Mouse (Mus musculus) limb, embryonic 10.5 days (tissue): ENCODE data around the gene Gm5136. TPM values are rescaled to one million over a fixed set of nuclear protein-coding genes. Genes with fewer than 3 reads are reported as not detected.

Experiments
- DNase-seq: peaks from one replicate; pipeline ENCODE4 v3.0.0-alpha.2; 2017; ENCODE audit warnings: low spot score
- H3K27ac ChIP-seq: fragments of 300-500 bp; sonication (generic); 2 replicates; pipeline ENCODE4 v1.5.1; 2016; ENCODE audit warnings: mild to moderate bottlenecking
- H3K27me3 ChIP-seq: fragments of 300-500 bp; sonication (generic); 2 replicates; pipeline ENCODE4 v1.6.1; 2016; ENCODE audit warnings: low read depth, mild to moderate bottlenecking; ENCODE audit not compliant: poor library complexity, severe bottlenecking
- H3K36me3 ChIP-seq: fragments of 300-500 bp; sonication (generic); 2 replicates; pipeline ENCODE4 v1.6.1; 2016; ENCODE audit warnings: mild to moderate bottlenecking, moderate library complexity
- H3K4me1 ChIP-seq: fragments of 300-500 bp; sonication (generic); 2 replicates; pipeline ENCODE4 v1.6.1; 2016
- H3K4me3 ChIP-seq: fragments of 300-500 bp; sonication (generic); 2 replicates; pipeline ENCODE4 v1.5.1; 2016; ENCODE audit warnings: mild to moderate bottlenecking, moderate library complexity
- H3K9me3 ChIP-seq: fragments of 300-500 bp; sonication (generic); replicated peaks from 2 replicates; pipeline ENCODE4 v1.6.1; 2016; ENCODE audit warnings: mild to moderate bottlenecking
- WGBS: fragments of 180-500 bp; shearing (Covaris S2); methylation state at CpG from one replicate; pipeline ENCODE4 v1.1.7; 2016; 5-methylcytosine and 5-hydroxymethylcytosine counted together
- polyA plus RNA-seq: library from polyadenylated mRNA; unstranded; fragments of >200 nt; fragmentation: Nextera tagmentation; extraction: Ambion mirVana; gene quantifications from 2 replicates; pipeline ENCODE4 v1.2.1, GENCODE M21; 2016

Gm5136 gene
- polyA plus RNA-seq, 1 experiment from 2014 or later = not detected

DNA sequence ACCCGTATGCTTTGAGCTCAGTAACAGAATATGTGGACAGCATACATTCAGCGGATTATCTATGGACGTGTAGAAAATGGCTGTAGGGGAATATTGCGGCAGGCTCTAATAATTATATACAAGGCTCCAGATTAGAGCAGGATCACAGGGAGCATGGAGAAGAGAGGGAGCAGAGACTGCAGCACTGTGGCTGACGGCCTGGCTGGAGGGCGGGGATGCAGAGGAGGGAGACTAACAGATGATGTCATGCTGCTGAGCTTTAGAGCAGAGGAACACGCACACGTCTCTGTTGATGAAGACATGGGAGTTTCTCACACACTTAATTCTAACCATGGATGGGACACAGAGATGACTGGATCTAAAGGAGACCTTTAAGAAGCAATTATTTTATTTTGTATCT lies 22.9 kb downstream of the Gm5136 start:
- H3K4me1 ChIP-seq = no peaks in the 10 kb centered on the region
- DNase-seq = no peak
- no peaks in the 10 kb centered on the region for H3K36me3 ChIP-seq
- H3K27me3 ChIP-seq = no peaks in the 10 kb centered on the region
- H3K4me3 ChIP-seq = no peak overlapping the region
- 90% methylated on average over 8 of the region's 8 CpGs for WGBS
- no peak overlapping the region for H3K27ac ChIP-seq
- no peaks in the 10 kb centered on the region for H3K9me3 ChIP-seq

DNA sequence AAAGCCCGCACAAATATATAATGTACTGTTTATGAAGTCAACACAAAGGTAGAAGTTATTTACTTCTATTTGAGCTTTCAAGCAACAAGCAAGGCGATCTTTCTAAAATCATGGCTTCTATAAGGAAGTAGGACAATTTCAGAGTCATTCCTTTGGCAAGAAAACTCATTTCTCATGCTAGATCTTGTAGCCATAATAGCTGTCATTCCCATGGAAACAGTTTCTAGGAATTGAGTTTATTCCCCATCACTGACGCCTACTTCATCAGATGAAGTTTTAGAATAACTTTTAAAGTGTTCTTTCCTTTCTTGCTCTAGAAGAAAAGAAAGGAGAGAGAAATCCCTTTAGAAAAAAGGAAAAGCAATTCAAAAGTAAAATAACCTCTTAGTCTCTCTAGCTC lies 31.0 kb downstream of the Gm5136 start:
- no peaks in the 10 kb centered on the region for H3K9me3 ChIP-seq
- H3K4me1 ChIP-seq = no peaks in the 10 kb centered on the region
- WGBS = 87% methylated on average over 3 of the region's 3 CpGs
- no peak overlapping the region for H3K4me3 ChIP-seq
- no peaks in the 10 kb centered on the region for H3K27me3 ChIP-seq
- DNase-seq = no peak
- H3K27ac ChIP-seq = no peak overlapping the region
- no peaks in the 10 kb centered on the region for H3K36me3 ChIP-seq

DNA sequence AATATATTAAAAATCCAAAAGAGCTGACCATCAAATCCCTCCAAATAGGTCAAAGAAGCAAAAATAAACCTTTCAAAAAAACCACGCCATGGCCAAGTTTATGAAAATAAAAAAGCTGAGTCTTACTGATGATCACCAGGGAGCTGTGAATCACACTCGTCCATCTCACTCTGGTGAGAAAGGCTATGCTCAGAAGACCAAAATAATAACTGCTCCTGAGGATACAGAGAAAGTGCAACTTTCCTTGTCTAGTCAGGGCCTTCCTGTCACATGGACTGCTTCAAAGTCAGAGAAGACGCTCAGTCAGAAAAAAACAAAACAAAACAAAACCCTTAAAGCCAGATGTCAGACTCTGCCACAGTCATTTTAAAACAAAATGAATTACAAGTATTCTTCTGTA lies 39.7 kb downstream of the Gm5136 start:
- DNase-seq = no peak
- Histone ChIP-seq H3K4me3 (no peak overlapping the region), H3K4me1 (no peaks in the 10 kb centered on the region), H3K9me3 (no peaks in the 10 kb centered on the region), H3K27me3 (no peaks in the 10 kb centered on the region), H3K27ac (no peak overlapping the region), H3K36me3 (no peaks in the 10 kb centered on the region)
- WGBS = 82% methylated on average over 3 of the region's 3 CpGs

DNA sequence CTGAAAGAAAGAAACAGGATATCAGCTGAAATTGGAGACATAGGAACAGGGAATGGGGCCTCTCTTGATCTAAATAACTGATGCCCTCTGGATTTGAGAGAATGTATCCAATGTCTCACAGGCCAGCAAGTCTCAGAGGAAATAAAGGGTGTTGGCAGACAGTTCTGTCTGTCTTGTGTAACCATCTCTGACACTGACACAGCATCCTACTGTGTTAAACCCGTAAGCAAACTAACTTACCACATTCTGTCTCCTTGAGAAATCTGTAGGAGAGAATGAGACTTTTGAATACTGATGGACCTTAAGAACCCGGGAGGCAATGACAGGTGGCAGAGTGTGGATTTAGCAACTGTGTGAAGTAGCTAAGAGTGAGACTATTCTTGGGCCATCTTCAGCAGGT lies 41.7 kb downstream of the Gm5136 start:
- Histone ChIP-seq H3K9me3 (no peaks in the 10 kb centered on the region), H3K4me3 (no peak overlapping the region), H3K36me3 (no peaks in the 10 kb centered on the region), H3K27ac (no peak overlapping the region), H3K27me3 (no peaks in the 10 kb centered on the region), H3K4me1 (no peaks in the 10 kb centered on the region)
- 84% methylated on average over 2 of the region's 2 CpGs for WGBS
- DNase-seq = no peak

DNA sequence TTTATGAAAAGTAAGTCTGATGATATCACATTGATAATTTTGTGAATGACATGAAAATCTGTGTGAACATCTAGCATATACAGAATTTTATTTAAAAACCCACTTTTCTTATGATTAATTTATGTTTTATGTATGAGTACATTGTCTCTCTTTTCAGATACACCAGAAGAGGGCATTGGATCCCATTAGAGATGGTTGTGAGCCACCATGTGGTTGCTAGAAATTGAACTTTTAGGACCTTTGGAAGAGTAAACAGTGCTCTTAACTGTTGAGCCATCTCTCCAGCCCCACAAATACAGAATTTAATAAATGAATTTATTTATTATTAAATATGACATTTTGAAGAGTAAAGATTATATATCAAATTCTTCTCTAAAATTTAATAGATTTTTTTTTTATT lies 42.3 kb downstream of the Gm5136 start:
- no peak for DNase-seq
- Histone ChIP-seq H3K4me1 (no peaks in the 10 kb centered on the region), H3K9me3 (no peaks in the 10 kb centered on the region), H3K27ac (no peak overlapping the region), H3K27me3 (no peaks in the 10 kb centered on the region), H3K36me3 (no peaks in the 10 kb centered on the region), H3K4me3 (no peak overlapping the region)

DNA sequence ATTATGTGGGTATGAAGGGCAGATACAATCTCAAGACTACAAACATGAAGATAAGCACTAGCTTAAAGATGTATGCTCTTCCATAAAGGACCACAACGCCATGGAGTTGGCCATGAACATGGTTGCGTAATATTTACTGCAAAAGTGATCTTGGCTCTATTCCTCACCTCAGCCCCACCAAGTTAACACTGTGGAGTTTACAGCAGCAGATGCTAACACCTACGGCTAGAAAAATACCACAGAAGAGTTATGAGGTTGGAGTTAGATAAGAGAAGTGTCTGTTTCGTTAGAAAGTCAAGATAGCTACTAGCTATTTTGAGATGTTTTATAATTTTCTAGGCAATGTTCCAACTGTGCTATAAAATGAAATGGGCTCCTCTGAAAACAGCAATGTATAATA lies 43.1 kb downstream of the Gm5136 start:
- no peak overlapping the region for H3K4me3 ChIP-seq
- WGBS = 91% methylated on average over 4 of the region's 4 CpGs
- no peak overlapping the region for H3K27ac ChIP-seq
- H3K27me3 ChIP-seq = no peaks in the 10 kb centered on the region
- DNase-seq = no peak
- H3K4me1 ChIP-seq = no peaks in the 10 kb centered on the region
- H3K9me3 ChIP-seq = no peaks in the 10 kb centered on the region
- H3K36me3 ChIP-seq = no peaks in the 10 kb centered on the region

DNA sequence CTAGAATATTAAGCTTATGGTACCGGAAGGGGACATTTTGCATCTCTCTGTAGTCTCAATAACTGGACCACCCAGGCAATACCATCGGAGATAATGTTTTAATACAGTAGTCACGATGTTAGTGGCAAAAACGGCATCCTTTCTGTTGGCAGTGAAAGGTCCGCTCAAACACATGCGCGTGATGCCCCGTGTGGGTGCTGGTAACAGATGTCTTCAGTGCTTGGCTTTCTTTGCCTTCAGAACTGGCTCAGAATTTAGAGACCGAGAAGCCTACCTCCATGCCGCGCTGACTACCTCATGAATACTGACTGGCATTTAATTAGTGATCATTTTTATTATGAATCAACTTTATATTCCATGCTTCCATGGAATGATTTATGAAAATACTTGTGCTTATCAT lies 44.9 kb downstream of the Gm5136 start:
- WGBS = 93% methylated on average over 11 of the region's 11 CpGs
- no peak overlapping the region for H3K27ac ChIP-seq

DNA sequence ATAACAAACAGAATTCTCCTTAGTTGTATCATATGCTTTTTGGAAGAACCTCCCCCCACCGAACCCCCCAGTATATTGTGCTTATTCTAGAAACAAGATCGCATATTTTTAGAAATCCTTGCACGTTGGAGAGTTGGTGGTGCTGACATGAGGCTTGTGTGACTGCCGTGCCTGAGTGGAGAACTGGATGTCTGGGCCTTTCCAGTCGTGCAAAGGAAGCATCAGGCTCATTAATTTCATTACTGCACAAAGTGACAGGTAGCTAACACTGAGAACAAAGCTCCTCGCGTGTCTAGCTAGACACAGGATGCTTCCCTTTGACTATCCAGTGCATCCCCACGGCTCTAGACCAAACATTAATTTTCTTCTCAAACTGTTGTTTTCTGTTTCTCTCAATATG lies 47.1 kb downstream of the Gm5136 start:
- WGBS = 77% methylated on average over 8 of the region's 8 CpGs
- no peak overlapping the region for H3K4me3 ChIP-seq
- no peak for DNase-seq
- no peak overlapping the region for H3K27ac ChIP-seq
- no peaks in the 10 kb centered on the region for H3K27me3 ChIP-seq
- H3K4me1 ChIP-seq = no peaks in the 10 kb centered on the region
- no peaks in the 10 kb centered on the region for H3K36me3 ChIP-seq
- no peaks in the 10 kb centered on the region for H3K9me3 ChIP-seq

More for the DNA sequence above, 44.9 kb downstream of the Gm5136 start:
- Histone ChIP-seq H3K27me3 (no peaks in the 10 kb centered on the region), H3K9me3 (no peaks in the 10 kb centered on the region), H3K4me1 (no peaks in the 10 kb centered on the region), H3K4me3 (no peak overlapping the region), H3K36me3 (no peaks in the 10 kb centered on the region)
- DNase-seq = no peak

DNA sequence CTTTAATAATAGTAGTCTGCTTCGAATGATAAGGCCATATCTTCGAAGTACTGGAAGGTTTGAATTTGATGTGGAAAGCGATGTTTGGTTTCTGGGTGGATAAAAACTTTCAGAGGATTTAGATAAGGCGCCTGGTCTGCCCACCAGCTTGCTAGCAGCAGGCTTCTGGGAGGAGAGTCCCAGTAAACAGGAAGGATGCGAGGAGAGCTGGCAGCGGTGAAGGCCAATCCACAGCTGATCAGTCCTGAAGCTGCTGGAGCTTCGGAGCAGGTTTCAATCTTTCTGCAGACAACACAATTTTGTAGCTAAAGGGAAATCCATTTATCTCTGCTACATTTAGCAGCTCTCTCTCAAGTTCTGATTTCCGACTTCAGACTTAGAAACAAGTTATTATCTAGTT lies 47.9 kb downstream of the Gm5136 start:
- H3K4me1 ChIP-seq = no peaks in the 10 kb centered on the region
- 86% methylated on average over 8 of the region's 8 CpGs for WGBS
- no peaks in the 10 kb centered on the region for H3K27me3 ChIP-seq
- H3K36me3 ChIP-seq = no peaks in the 10 kb centered on the region
- DNase-seq = no peak
- no peaks in the 10 kb centered on the region for H3K9me3 ChIP-seq
- no peak overlapping the region for H3K4me3 ChIP-seq
- H3K27ac ChIP-seq = no peak overlapping the region

DNA sequence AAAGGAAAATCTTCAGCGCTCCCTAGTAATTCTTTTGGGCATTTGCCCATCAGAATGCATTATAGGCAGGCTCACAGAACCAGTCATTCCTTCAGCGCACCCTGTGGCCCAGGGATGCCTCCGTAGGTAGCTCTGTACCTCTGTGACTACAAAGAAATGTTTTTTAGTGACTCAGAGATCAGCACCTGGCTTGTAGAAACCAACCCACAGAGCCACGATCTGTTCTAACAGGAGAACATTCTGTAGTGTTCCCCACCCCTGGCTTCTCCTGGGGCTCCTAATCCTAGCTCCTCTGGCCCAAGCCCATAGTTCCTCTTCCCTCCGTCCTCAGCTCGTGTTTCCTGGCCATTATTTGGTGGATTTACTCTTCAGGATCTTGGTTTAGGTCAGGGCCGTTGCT lies 50.8 kb downstream of the Gm5136 start:
- Histone ChIP-seq H3K9me3 (no peaks in the 10 kb centered on the region), H3K36me3 (no peaks in the 10 kb centered on the region), H3K27me3 (no peaks in the 10 kb centered on the region), H3K4me1 (no peaks in the 10 kb centered on the region), H3K4me3 (no peak overlapping the region), H3K27ac (no peak overlapping the region)
- no peak for DNase-seq
- 87% methylated on average over 7 of the region's 7 CpGs for WGBS
